Mouse (Mus musculus): ENCODE results near the gene Ikzf3.

The Ikzf3 gene

GRCm38 (mm10) chr11:98446562-98447474 is 99.0 kb downstream of the Ikzf3 start:
- no peak for DNase-seq (ENCODE audit: low spot score in 2 of 2)

DNA sequence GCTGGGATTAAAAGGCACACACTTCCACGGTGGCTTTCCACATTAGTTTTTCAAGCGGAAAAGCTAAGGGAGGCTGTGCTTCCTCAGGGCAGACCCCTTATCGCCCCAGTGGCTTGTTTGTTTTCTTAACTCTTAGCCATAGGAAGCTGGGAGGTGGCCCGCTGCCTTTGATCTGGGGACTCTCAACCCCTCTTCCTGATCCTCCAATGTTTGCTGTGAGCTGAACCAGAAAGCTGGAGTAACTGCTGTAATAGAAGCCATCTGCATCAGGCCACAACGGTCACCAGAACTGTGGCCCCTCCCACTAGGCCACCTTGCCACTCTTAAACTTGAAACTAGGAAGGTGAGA is 99.6 kb downstream of the Ikzf3 start, which contains the start of gene Grb7:
Grb7 (plus strand) TSS at position 182 of the 349 bp plus-strand sequence.
- no peak for DNase-seq (ENCODE audit: low spot score in 2 of 2)

DNA sequence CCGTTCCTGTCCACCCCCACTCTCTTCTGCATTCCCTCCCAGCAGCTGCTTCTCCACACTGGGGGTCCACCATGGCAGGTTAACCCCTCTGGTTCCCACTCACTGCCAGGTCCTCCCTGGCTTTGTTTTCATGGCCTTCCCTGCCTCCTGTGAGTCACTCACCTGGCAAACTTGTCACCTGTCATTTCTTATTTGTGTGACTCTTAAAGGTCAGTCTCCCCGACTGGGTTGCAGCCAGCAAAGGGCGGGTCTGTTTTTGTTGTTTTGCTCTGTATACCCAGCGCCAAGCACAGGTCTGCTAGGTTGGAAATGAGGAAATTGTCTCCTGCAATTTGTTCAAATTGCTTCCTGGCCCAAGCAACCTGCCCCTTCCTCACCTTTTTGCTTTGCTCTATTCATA is 100.2 kb downstream of the Ikzf3 start:
- DNase-seq (ENCODE audit: low spot score in 2 of 2): no peak

- no peak for DNase-seq (ENCODE audit: low spot score in 2 of 2)
These were observed 100.6 kb downstream of the Ikzf3 start for GRCm38 (mm10) chr11:98445238-98445637.

DNA sequence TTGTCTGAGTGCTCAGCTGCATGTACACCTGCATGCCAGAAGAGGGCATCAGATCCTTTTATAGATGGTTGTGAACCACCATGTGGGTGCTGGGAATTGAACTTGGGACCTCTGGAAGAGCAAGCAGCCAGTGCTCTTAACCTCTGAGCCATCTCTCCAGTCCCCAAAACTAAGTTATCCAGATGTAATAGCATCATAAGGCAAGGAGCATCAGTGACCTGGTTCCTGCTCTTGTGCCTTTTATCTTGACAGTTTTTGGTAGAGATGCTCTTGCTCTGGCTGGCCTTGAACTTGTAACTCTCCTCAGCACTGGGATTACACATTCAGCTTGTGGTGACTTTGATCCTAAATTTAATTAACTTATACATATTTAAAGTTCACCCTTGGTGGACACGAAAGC is 102.1 kb downstream of the Ikzf3 start:
- no peak for DNase-seq (ENCODE audit: low spot score in 2 of 2)

- DNase-seq (ENCODE audit: low spot score in 2 of 2): peak; percentile 96 to 98
These were observed 107.3 kb downstream of the Ikzf3 start, which contains the start of gene Mien1 for GRCm38 (mm10) chr11:98438331-98439158. Gene Mien1 (minus strand): TSS chr11:98438991.

DNA sequence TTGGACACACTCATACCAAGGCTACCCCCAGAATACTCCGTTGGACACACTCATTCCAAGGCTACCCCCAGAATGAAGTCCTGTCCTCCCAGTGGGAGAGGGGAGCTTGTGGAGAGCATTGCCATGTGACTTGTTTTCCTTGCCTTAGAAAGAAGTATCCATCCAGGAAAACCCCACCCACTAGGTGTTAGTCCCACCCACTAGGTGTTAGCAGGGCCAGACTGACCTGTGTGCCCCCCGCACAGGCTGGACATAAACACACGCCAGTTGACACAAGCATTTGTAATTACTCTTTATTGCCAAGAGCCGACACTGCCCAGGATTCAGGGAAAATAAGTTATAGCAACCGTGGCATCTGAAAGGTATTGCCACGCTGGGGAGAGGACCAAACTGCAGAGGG is 108.4 kb downstream of the Ikzf3 start:
- no peak for DNase-seq (ENCODE audit: low spot score in 2 of 2)

- DNase-seq (ENCODE audit: low spot score in 2 of 2): no peak
These were observed 110.1 kb downstream of the Ikzf3 start for GRCm38 (mm10) chr11:98435723-98436122.

- DNase-seq (ENCODE audit: low spot score in 2 of 2): no peak
These were observed 113.9 kb downstream of the Ikzf3 start for GRCm38 (mm10) chr11:98431743-98432502.

DNA sequence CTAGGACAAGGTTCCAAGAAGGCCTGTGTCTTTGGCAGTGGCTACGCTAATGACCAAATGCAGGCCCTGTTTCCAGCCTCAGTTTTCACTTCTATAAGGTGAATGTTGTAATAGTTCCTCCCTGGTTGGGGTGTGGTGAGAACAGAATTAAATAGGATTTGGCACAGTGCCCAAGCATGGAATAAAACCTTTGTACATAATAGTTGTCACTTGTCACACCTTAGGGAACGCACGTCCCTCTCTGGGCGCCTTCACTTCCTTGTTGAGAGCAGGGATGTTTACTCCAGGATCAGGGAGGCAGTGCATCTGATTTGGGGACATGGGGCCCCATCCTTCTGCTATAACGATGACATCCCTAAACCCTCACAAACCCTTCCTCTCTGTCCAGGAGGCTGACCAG is 117.4 kb downstream of the Ikzf3 start:
- DNase-seq (ENCODE audit: low spot score in 2 of 2): no peak

GRCm38 (mm10) chr11:98426592-98426991 is 119.2 kb downstream of the Ikzf3 start:
- DNase-seq (ENCODE audit: low spot score in 2 of 2): no peak

DNA sequence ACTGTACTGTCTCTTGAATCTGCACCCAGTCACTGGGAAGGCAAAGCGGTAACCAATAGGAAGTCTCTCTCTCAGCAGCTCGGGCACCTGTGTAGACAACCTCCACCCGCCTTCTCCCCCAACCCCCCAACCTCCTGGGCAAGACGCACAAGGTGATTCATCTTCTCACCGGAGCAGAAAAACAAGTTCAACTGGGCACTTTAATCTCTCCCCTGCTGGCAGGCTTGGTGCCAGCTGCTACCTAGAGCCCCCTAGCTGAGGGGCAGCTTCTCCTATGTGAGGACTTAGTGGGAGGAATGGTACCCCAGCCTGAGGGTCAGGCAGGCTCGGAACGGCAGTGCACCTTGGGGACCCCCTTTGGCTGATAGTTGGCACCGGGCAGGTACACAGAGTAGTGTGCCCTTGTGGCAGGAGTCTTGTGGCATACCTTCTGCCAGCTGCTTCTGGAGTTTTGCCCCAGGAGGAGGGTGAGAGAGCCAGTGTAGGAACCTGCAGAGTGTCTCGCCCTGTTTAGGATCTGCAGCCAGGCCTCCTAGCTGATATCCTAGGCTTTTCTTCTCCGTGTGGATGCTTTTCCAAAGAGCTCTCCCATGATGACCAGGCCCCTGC is 126.8 kb downstream of the Ikzf3 start:
- DNase-seq (ENCODE audit: low spot score in 2 of 2): no peak

DNA sequence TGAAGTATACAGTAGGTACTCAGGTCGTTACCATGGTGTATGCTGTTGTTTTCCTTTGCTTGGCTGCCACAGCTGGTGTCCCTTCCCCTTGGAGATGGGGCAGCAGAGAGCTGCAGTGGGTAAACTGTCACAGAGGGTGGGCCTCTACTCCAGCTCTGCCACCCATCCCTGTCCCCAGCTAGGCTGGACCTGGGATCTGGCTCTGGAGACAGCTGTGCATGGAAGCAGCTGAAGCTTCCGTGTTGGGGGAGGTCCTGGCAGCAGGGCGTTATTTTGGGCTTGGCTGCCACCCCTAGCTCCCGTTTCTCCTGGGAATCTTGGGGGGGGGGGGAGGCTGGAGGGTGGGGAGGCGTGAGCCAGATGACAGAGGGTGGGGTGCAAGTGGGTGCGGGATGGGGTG is 127.6 kb downstream of the Ikzf3 start:
- DNase-seq (ENCODE audit: low spot score in 2 of 2): no peak

DNA sequence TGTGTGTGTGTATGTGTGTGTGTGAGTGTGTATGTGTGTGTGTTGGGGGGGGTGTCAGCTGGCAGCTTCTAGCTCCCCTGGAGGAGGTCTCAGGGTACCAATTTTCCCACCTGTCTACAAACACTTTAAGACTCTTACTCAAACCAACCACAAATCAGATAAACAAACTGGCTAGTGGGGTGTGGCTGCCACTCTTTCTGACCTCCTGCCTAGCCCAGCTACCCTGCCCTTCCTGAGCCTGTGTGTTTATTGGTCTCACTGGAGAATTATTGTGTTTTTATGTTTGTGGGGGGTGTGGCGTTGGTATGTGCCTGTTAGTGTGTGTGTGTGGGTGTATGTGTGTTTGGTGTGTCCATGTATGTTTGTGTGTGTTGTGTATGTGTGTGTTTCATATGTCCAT is 128.8 kb downstream of the Ikzf3 start:
- no peak for DNase-seq (ENCODE audit: low spot score in 2 of 2)

Measured in frontal cortex, postnatal 36 days (tissue).